Mouse (Mus musculus) lung, embryonic 14.5 days (tissue): ENCODE measurements at regions not wholly inside any gene's neighbourhood (a gene's known extent, or its start where the extent isn't known, plus 50 kb on each side); places are given as distances from the start of the nearest gene placed in this dataset.

Experiments
- ATAC-seq: fragments of 200-750 bp; cut with Nextera tagmentation; 2 replicates; pipeline ENCODE4 v1.8.0; 2017; ENCODE audit warnings: mild to moderate bottlenecking, moderate TSS enrichment, moderate library complexity; ENCODE audit not compliant: insufficient read depth
- DNase-seq: peaks from one replicate; pipeline ENCODE4 v3.0.0-alpha.2; 2015
- H3K27ac ChIP-seq: fragments of 300-500 bp; sonication (generic); 2 replicates; pipeline ENCODE4 v1.5.1; 2014; ENCODE audit warnings: low read depth, mild to moderate bottlenecking, moderate library complexity
- H3K27me3 ChIP-seq: fragments of 300-500 bp; sonication (generic); 2 replicates; pipeline ENCODE4 v1.6.1; 2014; ENCODE audit warnings: low read length, control low read depth; ENCODE audit not compliant: insufficient read depth
- H3K36me3 ChIP-seq: fragments of 300-500 bp; sonication (generic); 2 replicates; pipeline ENCODE4 v1.6.1; 2014; ENCODE audit warnings: control low read depth; ENCODE audit not compliant: insufficient read depth
- H3K4me1 ChIP-seq: fragments of 300-500 bp; sonication (generic); 2 replicates; pipeline ENCODE4 v1.6.1; 2014; ENCODE audit warnings: antibody characterized with exemption, control low read depth; ENCODE audit not compliant: insufficient read depth
- H3K4me2 ChIP-seq: fragments of 300-500 bp; sonication (generic); 2 replicates; pipeline ENCODE4 v1.6.1; 2014; ENCODE audit warnings: mild to moderate bottlenecking
- H3K4me3 ChIP-seq: fragments of 300-500 bp; sonication (generic); 2 replicates; pipeline ENCODE4 v1.5.1; 2014; ENCODE audit warnings: low read depth, low read length
- H3K9ac ChIP-seq: fragments of 300-500 bp; sonication (generic); 2 replicates; pipeline ENCODE4 v1.6.1; 2014
- H3K9me3 ChIP-seq: fragments of 300-500 bp; sonication (generic); 2 replicates; pipeline ENCODE4 v1.6.1; 2016; ENCODE audit warnings: low read depth, low read length, control low read depth
- CTCF ChIP-seq: IDR thresholded peaks from 2 replicates; pipeline ENCODE4 v1.5.1; 2016; ENCODE audit warnings: antibody characterized with exemption, low read depth
- WGBS: fragments of 180-500 bp; shearing (Covaris S2); extraction: QIAGEN DNeasy Blood & Tissue Kit; methylation state at CpG from one replicate; pipeline ENCODE4 v1.1.7; 2014; 5-methylcytosine and 5-hydroxymethylcytosine counted together

- DNase-seq = no peak
- TF ChIP-seq CTCF = no peak
- 48% methylated on average over 4 of the region's 4 CpGs for WGBS
Observed at GRCm38 (mm10) chr4:91120277-91120676, 280.3 kb downstream of the Elavl2 start.

GRCm38 (mm10) chr4:91116807-91117609 lies 283.6 kb downstream of the Elavl2 start:
- no peak for ATAC-seq
- 62% methylated on average over 5 of the region's 5 CpGs for WGBS

More at GRCm38 (mm10) chr4:91120277-91120676, 280.3 kb downstream of the Elavl2 start:
- Histone ChIP-seq H3K4me1 (no peaks in the 10 kb centered on the region), H3K27ac (no peak overlapping the region), H3K36me3 (no peaks in the 10 kb centered on the region), H3K4me3 (no peak overlapping the region), H3K4me2 (no peak overlapping the region), H3K27me3 (no peaks in the 10 kb centered on the region), H3K9ac (no peak overlapping the region), H3K9me3 (no peaks in the 10 kb centered on the region)
- ATAC-seq = no peak

GRCm38 (mm10) chr4:91111684-91112681 lies 288.6 kb downstream of the Elavl2 start:
- DNase-seq (no peak), ATAC-seq (no peak)
- Histone ChIP-seq H3K4me1 (no peaks in the 10 kb centered on the region), H3K9ac (no peak overlapping the region), H3K9me3 (no peaks in the 10 kb centered on the region), H3K27me3 (no peaks in the 10 kb centered on the region), H3K36me3 (no peaks in the 10 kb centered on the region), H3K4me3 (no peak overlapping the region), H3K27ac (no peak overlapping the region), H3K4me2 (no peak overlapping the region)
- TF ChIP-seq CTCF = no peak
- WGBS = 80% methylated on average over 11 of the region's 11 CpGs

More at GRCm38 (mm10) chr4:91116807-91117609, 283.6 kb downstream of the Elavl2 start:
- H3K36me3 ChIP-seq = no peaks in the 10 kb centered on the region
- no peak overlapping the region for H3K4me2 ChIP-seq
- H3K27ac ChIP-seq = no peak overlapping the region
- H3K9ac ChIP-seq = no peak overlapping the region
- no peak for DNase-seq
- H3K9me3 ChIP-seq = no peaks in the 10 kb centered on the region
- H3K4me3 ChIP-seq = no peak overlapping the region
- no peak for TF ChIP-seq CTCF
- no peaks in the 10 kb centered on the region for H3K4me1 ChIP-seq
- no peaks in the 10 kb centered on the region for H3K27me3 ChIP-seq

- Histone ChIP-seq H3K9ac (no peak overlapping the region), H3K4me3 (no peak overlapping the region), H3K9me3 (no peaks in the 10 kb centered on the region), H3K4me2 (no peak overlapping the region), H3K36me3 (no peaks in the 10 kb centered on the region), H3K27ac (no peak overlapping the region), H3K4me1 (no peaks in the 10 kb centered on the region), H3K27me3 (no peaks in the 10 kb centered on the region)
- ATAC-seq (no peak), DNase-seq (no peak)
- TF ChIP-seq CTCF = no peak
Observed at GRCm38 (mm10) chr4:91096086-91096485, 304.5 kb downstream of the Elavl2 start.

GRCm38 (mm10) chr4:91094382-91094781 lies 306.2 kb downstream of the Elavl2 start:
- no peak for ATAC-seq
- Histone ChIP-seq H3K9me3 (no peaks in the 10 kb centered on the region), H3K4me3 (no peak overlapping the region), H3K9ac (no peak overlapping the region), H3K4me2 (no peak overlapping the region), H3K4me1 (no peaks in the 10 kb centered on the region), H3K27ac (no peak overlapping the region), H3K27me3 (no peaks in the 10 kb centered on the region), H3K36me3 (no peaks in the 10 kb centered on the region)
- DNase-seq = no peak
- WGBS = 87% methylated on average over 7 of the region's 7 CpGs
- TF ChIP-seq CTCF = no peak

GRCm38 (mm10) chr4:91093885-91094284 lies 306.7 kb downstream of the Elavl2 start:
- Histone ChIP-seq H3K27me3 (no peaks in the 10 kb centered on the region), H3K4me2 (no peak overlapping the region), H3K4me3 (no peak overlapping the region), H3K4me1 (no peaks in the 10 kb centered on the region), H3K9ac (no peak overlapping the region), H3K36me3 (no peaks in the 10 kb centered on the region), H3K9me3 (no peaks in the 10 kb centered on the region), H3K27ac (no peak overlapping the region)
- DNase-seq (no peak), ATAC-seq (no peak)
- 71% methylated on average over 4 of the region's 4 CpGs for WGBS
- TF ChIP-seq CTCF = no peak

- Histone ChIP-seq H3K9ac (no peak overlapping the region), H3K27ac (no peak overlapping the region), H3K4me1 (no peaks in the 10 kb centered on the region), H3K27me3 (no peaks in the 10 kb centered on the region), H3K4me2 (no peak overlapping the region), H3K4me3 (no peak overlapping the region), H3K36me3 (no peaks in the 10 kb centered on the region), H3K9me3 (no peaks in the 10 kb centered on the region)
- DNase-seq = no peak
- no peak for TF ChIP-seq CTCF
- 74% methylated on average over 8 of the region's 8 CpGs for WGBS
- no peak for ATAC-seq
Observed at GRCm38 (mm10) chr4:91092323-91092722, 308.3 kb downstream of the Elavl2 start.
